Mouse (Mus musculus): ENCODE data around the gene Vmn2r90.
"Not testable (repeated sequence)": the region's sequence is repeated elsewhere in the genome, so short reads cannot be mapped to it uniquely, and the experiment has no call there.

GRCm38 (mm10) chr17:17739300-17739699 lies 35.8 kb downstream of the Vmn2r90 start:
- not testable (repeated sequence) for TF ChIP-seq POLR2A (IDR thresholded peaks at IDR 0.05; ENCODE audit: low read depth, low read length); CTCF (IDR thresholded peaks at IDR 0.05; ENCODE audit: extremely low read depth, insufficient read length, insufficient replicate concordance, low read depth, low read length)

Data from small intestine, adult 2 months (tissue).